Mouse (Mus musculus) frontal cortex, postnatal 14 days (tissue): ENCODE results near the gene Med9.

Experiments used
- DNase-seq, 2 experiments: peaks; one replicate each; pipeline ENCODE4 v3.0.0; 2022; ENCODE audit warnings: low spot score in 2 of 2

The Med9 gene

GRCm38 (mm10) chr11:59994318-59994717, 46.3 kb downstream of the Med9 start:
- no peak for DNase-seq

- DNase-seq: no peak
These were observed 53.4 kb downstream of the Med9 start for GRCm38 (mm10) chr11:60001231-60001980.

GRCm38 (mm10) chr11:60003811-60004210, 55.8 kb downstream of the Med9 start:
- DNase-seq: no peak

DNA sequence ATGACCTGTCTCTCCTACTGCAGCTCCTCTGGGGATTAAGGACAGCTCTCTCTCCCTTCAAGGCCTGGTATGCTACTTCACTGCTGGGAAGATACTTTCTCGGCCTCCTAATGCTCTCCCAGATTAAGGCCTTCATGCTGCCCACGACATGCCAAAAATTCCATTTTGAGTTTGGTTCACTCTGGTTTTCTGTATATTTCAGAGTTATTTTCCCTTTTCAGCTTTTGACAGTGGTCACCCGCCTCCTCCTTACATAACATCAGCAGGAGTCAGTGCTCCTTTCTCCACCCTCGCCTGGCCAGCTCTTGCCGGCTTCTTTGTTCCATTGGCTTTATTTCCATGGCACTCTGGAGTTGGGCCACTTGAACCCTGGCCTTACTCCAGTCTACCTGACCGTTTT, 56.7 kb downstream of the Med9 start:
- DNase-seq: no peak

- no peak for DNase-seq
These were observed 57.9 kb downstream of the Med9 start for GRCm38 (mm10) chr11:60005866-60006265.

DNA sequence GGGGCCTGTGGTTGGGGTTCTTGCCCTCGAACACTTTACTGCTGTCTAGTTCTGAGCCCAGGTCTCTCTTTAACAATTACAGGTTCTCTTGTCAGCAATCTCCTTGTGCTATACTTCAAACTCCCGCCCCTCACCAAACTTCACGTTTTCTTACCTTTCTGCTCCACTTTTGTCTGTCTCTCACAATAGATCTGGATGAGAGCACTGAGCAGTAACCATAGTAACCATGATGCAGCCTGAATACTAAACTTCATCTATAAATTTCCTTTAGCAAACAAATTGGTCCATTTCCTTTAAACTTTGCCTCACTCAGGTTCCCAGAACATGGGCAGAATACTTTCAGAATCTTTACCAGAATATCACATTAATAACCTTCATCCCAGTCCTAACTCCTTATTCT, 61.4 kb downstream of the Med9 start:
- no peak for DNase-seq

DNA sequence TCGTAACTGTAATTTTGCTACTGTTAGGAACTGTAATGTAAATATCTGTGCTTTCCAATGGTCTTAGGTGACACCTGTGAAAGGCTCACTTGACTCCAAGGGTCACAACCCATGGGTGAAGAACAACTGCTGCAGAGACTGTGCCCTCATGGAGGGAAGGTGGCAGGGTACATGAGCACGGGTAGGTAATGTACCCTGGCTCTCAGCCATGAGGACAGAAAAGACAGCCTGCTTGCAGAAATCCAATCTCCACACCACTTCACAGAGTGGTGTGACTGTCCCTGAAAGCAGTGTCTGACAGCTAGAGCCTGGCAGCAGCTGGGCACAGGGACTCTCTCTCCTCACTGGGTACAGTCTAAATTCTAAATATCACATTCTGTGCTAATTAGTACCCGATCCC, 63.5 kb downstream of the Med9 start:
- DNase-seq: no peak
